Mouse (Mus musculus) cerebellum, adult 11-12 months (tissue): Measurements from ENCODE around the gene Adgrl4.

ENCODE experiments used
- DNase-seq: peaks from one replicate; pipeline ENCODE4 v3.0.0; 2022

The Adgrl4 gene

GRCm38 (mm10) chr3:151437693-151438092 lies at the start of gene Adgrl4:
TSS of gene Adgrl4 (plus strand) at chr3:151437887.
- DNase-seq: no peak

GRCm38 (mm10) chr3:151390912-151391311 lies 46.8 kb upstream of the Adgrl4 start:
- DNase-seq: no peak

- no peak for DNase-seq
These were observed 44.8 kb upstream of the Adgrl4 start for GRCm38 (mm10) chr3:151392891-151393290.

GRCm38 (mm10) chr3:151393330-151393729 lies 44.4 kb upstream of the Adgrl4 start:
- no peak for DNase-seq

- DNase-seq: no peak
These were observed 38.4 kb upstream of the Adgrl4 start for GRCm38 (mm10) chr3:151399270-151399669.

GRCm38 (mm10) chr3:151411031-151411430 lies 26.7 kb upstream of the Adgrl4 start:
- DNase-seq: no peak

- DNase-seq: no peak
These were observed 26.2 kb upstream of the Adgrl4 start for GRCm38 (mm10) chr3:151411488-151411887.

GRCm38 (mm10) chr3:151416931-151417330 lies 20.8 kb upstream of the Adgrl4 start:
- DNase-seq: no peak

GRCm38 (mm10) chr3:151417688-151418572 lies 19.8 kb upstream of the Adgrl4 start:
- no peak for DNase-seq

GRCm38 (mm10) chr3:151424326-151425207 lies 13.1 kb upstream of the Adgrl4 start:
- DNase-seq: no peak

- DNase-seq: no peak
These were observed 7.6 kb upstream of the Adgrl4 start for GRCm38 (mm10) chr3:151430106-151430505.

GRCm38 (mm10) chr3:151431507-151431906 lies 6.2 kb upstream of the Adgrl4 start:
- DNase-seq: no peak

- no peak for DNase-seq
These were observed 677 bp downstream of the Adgrl4 start for GRCm38 (mm10) chr3:151438364-151438763.

GRCm38 (mm10) chr3:151439976-151440375 lies 2.3 kb downstream of the Adgrl4 start:
- no peak for DNase-seq

- DNase-seq: no peak
These were observed 4.3 kb downstream of the Adgrl4 start for GRCm38 (mm10) chr3:151442026-151442425.

- DNase-seq: no peak
These were observed 5.8 kb downstream of the Adgrl4 start for GRCm38 (mm10) chr3:151443486-151443885.

GRCm38 (mm10) chr3:151444284-151444683 lies 6.6 kb downstream of the Adgrl4 start:
- DNase-seq: no peak

- no peak for DNase-seq
These were observed 8.2 kb downstream of the Adgrl4 start for GRCm38 (mm10) chr3:151445936-151446335.

GRCm38 (mm10) chr3:151454985-151455701 lies 17.5 kb downstream of the Adgrl4 start:
- DNase-seq: no peak

GRCm38 (mm10) chr3:151459430-151460190 lies 21.9 kb downstream of the Adgrl4 start:
- DNase-seq: no peak

- no peak for DNase-seq
These were observed 27.5 kb downstream of the Adgrl4 start for GRCm38 (mm10) chr3:151465215-151465614.

GRCm38 (mm10) chr3:151488853-151489252 lies 51.2 kb downstream of the Adgrl4 start:
- DNase-seq: no peak
